Mouse (Mus musculus): Measurements from ENCODE around the gene Gal3st2. TPM values are rescaled to one million over a fixed set of nuclear protein-coding genes. Genes with fewer than 3 reads are reported as not detected.
"Not testable (repeated sequence)": the region's sequence is repeated elsewhere in the genome, so short reads cannot be mapped to it uniquely, and the experiment has no call there.

The Gal3st2 gene
- total RNA-seq, 4 experiments from 2014 or later: 0.44 TPM; not detected in 3

GRCm38 (mm10) chr1:93871594-93872105 lies 10.5 kb downstream of the Gal3st2 start:
- not testable (repeated sequence) for DNase-seq

GRCm38 (mm10) chr1:93874405-93874804 lies 13.3 kb downstream of the Gal3st2 start:
- not testable (repeated sequence) for DNase-seq

GRCm38 (mm10) chr1:93881778-93882177 lies 20.7 kb downstream of the Gal3st2 start:
- not testable (repeated sequence) for DNase-seq

DNA sequence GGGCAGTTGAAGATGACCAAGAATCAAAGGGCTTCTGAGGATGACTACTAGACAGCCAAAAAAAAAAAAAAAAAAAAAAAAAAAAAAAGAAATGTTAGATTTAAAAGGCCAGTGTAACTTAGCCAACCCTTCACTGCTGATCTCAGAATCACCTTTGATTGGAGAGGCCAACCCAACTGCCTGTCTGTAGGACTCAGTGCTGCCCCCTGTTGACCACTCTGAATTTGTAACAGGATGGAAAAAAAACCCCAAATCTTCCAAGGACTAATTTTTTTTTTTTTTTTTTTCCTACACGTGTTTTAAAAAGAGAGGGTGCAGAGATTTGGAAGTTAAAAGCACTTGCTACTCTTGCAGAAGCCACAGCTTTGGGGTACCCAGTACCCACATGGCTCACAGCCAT lies 29.8 kb downstream of the Gal3st2 start:
- not testable (repeated sequence) for DNase-seq

DNA sequence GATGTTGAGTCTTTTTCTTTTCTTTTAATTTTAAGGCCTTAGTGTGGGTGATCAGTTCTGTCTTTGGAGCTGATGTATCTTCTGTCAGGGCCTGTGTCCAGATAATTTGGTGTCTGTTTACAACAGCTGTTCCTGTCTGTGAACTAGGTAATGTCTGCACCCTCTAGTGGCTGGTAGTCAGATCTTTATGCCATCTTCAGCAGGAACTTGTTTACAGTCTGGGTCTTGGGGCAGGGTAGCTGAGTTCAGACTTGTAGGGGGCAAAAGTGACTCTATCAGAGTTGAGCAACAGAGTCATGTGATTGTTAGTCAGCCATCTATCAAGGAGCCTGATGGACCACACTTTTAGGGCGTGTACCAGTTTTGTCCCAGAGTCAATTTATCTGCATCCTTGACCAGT lies 36.3 kb downstream of the Gal3st2 start:
- not testable (repeated sequence) for DNase-seq

DNA sequence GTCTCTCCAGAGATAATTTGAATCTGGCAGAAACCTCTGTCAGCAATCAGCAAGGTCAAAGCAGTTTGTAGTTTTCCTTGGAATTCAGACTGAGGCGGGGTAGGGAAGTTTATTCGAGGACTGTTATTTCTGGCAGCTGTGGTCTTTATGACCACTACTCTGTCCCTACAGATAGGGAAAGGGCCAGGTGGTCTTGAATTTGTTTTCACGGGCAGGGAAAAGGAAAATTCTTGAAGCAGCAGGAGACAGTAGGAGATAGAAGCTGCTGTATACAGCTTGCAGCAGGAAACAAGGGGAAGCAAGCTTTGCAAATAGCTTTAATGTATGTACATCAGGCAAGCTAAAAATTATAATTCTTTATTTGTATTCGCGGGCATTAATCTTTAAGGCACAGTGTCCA lies 40.2 kb downstream of the Gal3st2 start:
- not testable (repeated sequence) for DNase-seq

DNA sequence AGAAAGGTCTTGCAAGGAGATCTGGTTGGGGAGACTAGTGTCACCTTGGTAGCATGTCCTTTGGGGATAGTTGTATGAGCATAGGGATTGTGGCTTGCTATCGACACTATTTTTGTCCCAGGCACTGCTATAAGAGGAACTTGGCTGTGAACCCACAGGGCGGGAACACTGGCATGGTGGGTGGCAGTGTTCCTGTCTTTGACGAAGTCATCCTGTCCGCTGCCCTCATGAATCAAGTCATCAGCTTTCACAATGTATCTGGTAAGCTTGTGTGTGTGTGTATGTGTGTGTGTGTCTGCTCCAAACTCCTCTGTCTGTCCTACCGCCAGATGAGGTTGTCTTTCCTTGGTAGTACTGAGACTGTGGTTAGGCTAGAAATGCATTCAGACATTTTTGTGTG lies 45.6 kb downstream of the Gal3st2 start:
- DNase-seq: not testable (repeated sequence)

DNA sequence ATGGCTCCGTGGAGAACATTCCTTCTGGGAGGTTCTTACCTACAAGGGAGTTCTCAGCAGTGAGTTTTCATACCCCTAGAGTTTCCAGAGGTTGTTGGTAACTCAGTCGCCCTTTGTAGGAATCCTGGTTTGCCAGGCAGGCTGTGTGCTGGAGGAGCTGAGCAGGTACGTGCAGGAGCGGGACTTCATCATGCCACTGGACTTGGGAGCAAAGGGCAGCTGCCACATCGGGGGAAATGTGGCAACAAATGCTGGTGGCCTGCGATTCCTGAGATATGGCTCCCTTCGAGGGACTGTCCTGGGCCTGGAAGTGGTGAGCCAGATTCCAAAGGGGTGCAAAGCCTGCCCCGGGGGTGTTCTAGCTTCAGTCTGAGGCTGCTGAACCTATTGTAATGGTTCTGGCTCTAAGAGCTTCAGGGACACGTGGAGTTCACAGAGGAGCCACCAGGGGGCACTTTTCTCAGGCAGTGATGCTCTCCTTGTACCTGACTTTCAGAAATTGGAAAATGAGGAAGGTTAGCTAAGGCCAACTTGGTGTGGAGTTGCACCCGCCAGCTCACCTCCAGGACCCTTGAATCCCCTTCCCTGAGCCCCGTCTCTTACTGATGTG lies 48.0 kb downstream of the Gal3st2 start:
- DNase-seq: not testable (repeated sequence)

GRCm38 (mm10) chr1:93911877-93912276 lies 50.8 kb downstream of the Gal3st2 start:
- DNase-seq: not testable (repeated sequence)

DNA sequence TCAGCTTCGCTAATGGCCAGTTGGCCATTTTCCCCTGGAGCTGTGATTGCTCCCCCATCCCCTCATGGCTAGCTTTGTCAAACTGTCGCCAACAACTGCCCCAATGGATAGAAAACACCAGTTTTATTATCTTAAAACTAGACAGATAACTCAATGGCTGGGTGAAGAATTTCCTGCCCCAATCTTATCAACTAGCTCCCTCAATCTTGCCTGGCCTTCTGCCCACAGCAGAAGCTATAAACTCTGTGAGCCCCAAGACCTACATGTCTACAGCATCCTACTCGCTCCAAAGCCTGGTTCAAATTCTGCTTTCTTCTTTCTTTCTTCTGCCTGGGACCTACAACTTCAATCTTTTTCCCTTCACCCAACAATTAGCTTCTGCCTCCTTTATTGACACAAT lies 56.1 kb downstream of the Gal3st2 start:
- not testable (repeated sequence) for DNase-seq

DNA sequence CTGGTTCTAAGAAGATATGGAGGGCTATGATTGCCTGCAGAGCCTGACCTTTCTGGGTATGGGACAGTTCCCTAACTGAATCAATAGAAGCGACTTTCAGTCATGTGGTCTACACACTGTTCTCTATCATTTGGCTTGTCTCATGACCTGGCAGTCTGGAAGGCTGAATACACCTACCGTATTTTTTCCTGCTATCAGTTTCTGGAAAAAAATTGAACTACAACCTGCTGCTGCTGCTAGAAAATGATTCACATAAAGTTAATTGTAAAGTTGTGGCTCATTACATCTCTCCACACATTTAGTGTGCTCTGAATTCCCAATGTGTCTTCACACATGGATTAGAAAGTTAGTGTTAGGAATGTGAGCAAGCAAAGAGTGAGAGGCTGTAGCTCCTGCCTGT lies 56.9 kb downstream of the Gal3st2 start, which contains the start of gene Gal3st2b:
Gene Gal3st2b, plus strand, starts transcription at position 301 of the 400 bp plus-strand sequence.
- DNase-seq: not testable (repeated sequence)

DNA sequence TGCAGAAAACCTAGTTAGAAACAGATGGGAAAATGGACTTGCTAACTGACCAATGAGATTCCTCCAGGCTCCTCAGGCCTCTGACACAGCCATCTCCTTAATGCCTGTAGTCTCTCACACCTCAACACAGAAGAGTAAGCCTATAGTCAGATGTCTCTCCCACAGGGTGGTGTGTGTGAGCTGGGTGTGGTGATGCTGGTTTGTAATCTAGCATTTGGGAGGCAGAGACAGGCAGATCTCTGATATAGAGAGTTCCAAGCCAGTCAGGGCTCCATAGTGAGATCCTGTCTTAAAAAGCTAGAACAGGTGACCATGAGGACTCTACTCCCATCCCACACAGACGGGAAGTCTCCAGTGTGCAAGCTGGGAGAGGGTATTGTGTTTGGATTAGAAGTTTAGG lies 57.7 kb downstream of the Gal3st2 start:
- not testable (repeated sequence) for DNase-seq

- not testable (repeated sequence) for DNase-seq
These were observed 58.2 kb downstream of the Gal3st2 start for GRCm38 (mm10) chr1:93919321-93919720.

DNA sequence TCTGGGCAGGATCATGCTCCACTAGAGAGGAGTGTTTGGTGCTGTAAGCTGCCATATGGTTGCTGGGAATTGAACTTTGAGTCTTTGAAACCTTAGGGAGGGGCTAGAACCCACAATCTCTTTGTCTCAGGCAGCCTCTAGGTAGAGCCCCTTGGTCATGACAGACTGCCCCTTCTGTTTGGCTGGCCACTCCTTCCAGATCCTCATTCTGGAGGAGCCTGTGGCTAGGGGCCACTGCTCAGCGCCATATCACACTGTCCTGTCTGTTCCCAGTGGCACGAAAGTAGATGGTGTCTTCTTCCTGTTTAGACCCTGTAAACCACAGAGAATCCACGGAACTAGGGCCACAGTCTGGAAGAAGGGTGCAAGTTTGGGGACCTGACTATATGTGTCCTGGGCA lies 61.5 kb downstream of the Gal3st2 start:
- not testable (repeated sequence) for DNase-seq

- not testable (repeated sequence) for DNase-seq
These were observed 62.0 kb downstream of the Gal3st2 start for GRCm38 (mm10) chr1:93923098-93923497.

Other genes starting within 250 kb of the Gal3st2 start
- 100 to 1,000 TPM; 135 to 201 (median 170) TPM for gene Stk25, start 202.6 kb upstream of the Gal3st2 start, total RNA-seq (2022)
- gene Bok, start 175.6 kb upstream of the Gal3st2 start, total RNA-seq (2022): 10 to 100 TPM in 3 of 4 experiments, 1 to 10 TPM in 1; 9.1 to 13.5 (median 11.1) TPM
- 100 to 1,000 TPM in 2 of 4 experiments, 10 to 100 TPM in 2; 80.6 to 135 (median 109) TPM for gene Atg4b, start 109.8 kb upstream of the Gal3st2 start, total RNA-seq (2022)
- 10 to 100 TPM; 45.0 to 54.2 (median 51.8) TPM for gene Thap4, start 106.4 kb upstream of the Gal3st2 start, total RNA-seq (2022)
- 10 to 100 TPM; 60.0 to 89.7 (median 75.5) TPM for gene Dtymk, start 59.4 kb upstream of the Gal3st2 start, total RNA-seq (2022)
- 10 to 100 TPM; 16.6 to 21.9 (median 20.8) TPM for gene Ing5, start 57.3 kb upstream of the Gal3st2 start, total RNA-seq (2022)
- gene D2hgdh, start 36.4 kb upstream of the Gal3st2 start, total RNA-seq (2022): 10 to 100 TPM; 66.1 to 75.9 (median 74.2) TPM
- under 1 TPM in 3 of 4 experiments, not detected in 1; 0.20 to 0.45 (median 0.30) TPM for gene Gal3st2b, start 57.0 kb downstream of the Gal3st2 start, total RNA-seq (2022)
- gene Gal3st2c, start 129.2 kb downstream of the Gal3st2 start, total RNA-seq (2022): under 1 TPM; 0.06 to 0.16 (median 0.11) TPM
- gene Neu4, start 159.1 kb downstream of the Gal3st2 start, total RNA-seq (2022): not detected
- under 1 TPM in 2 of 4 experiments, not detected in 2; 0.18 to 0.42 TPM for gene Pdcd1, start 191.2 kb downstream of the Gal3st2 start, total RNA-seq (2022)

Data from adrenal gland, adult 8-10 months (tissue).